Mouse (Mus musculus) thymus, postnatal 4 days (tissue): ENCODE measurements around the gene Cux1.

Experiments used
- DNase-seq: peaks from one replicate; pipeline ENCODE4 v3.0.0; 2021

The Cux1 gene

DNA sequence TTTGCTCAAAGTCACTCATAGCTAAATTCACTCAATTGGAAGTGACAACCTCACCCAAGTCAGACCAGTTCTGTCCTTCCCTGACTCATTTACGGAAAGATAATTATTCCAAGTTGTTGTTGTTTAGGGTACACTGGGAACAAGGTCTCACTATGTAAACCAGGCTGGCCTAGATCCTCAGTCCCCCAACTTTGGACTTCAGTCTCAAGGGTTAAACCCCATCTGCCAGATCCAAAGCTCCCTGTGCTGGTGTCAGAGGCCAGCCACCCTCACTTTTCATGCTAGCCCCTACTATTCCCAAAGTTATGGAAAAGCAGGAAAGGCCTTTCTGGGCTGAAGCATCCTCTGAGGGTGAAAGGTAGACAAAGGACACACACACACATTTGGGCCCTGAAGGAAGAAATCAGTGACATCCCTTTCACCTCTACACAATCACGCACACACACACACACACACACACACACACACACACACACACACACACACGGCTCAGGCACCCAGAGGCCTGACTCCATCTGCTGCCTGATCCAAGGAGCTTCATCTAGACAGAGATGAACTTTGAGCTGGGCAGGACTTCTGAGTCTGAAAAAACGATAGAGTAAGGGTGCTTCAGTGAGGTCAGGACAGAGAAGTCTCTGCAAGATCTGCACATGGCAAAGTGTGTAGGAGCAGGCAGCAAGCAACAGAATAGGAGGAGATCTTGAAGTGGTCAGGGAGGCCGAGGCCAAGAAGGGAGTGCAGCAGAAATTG lies 31.1 kb downstream of the Cux1 start:
- no peak for DNase-seq

DNA sequence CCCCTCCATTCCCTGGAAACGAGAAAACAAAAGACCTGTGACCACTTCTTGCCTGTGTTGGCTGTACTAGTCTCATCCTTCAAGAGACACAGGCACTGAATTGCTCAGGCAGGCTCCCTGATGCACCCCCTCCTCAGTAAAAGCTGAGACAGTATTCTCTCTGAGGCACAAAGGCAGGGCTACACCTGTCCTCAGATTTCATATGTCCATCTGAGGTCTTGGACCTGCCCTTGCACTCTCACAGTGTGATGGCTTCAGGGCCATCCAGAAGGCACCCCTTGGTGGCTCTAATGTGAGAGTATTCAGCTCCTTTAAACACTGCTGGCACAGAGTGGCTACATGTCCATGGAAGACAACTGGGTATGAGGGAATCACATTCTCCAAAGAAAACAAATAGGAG lies 32.1 kb downstream of the Cux1 start:
- DNase-seq, result no peak

DNA sequence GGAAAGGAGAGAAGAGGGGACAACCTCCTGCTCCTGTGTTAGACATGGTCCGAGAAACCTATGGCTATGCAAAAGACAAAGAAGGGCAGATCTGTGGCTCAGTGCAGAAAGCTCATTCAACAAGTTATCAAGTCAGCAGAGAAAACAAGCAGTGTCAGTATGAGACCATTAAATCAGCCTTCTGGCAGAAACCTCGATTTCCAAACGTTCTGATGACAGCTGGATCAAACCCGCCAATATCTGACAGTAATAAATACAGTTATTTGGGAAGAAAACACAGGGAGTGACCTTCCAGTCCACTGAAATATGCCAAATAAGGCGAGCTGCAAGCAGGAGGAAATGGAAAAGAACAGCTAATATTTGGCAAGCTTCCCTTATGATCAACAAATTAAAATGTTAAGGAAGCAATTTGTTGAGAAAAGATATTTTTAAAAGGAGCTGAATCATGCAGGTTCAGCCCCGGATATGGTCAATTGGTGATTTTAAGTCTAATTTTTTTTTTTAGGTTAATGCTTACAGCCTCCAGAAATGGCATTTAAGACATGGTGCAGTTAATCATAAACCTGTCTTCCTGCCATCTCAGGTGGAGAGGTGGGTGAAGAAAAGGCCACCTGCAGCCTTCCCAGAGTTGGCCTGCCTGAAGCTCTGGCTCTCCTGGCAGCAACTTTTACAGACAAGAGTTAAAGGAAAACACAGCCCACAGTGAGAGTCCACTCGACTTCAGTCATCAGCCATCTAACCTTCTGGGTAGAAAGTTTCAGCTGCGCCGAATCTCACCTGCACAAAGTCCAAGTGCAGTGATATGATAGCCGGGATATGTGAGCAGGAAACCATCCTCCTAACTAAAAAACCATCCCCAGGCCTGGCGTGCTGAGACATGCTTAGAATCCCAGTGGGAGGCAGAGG lies 33.7 kb downstream of the Cux1 start:
- DNase-seq, result no peak

DNA sequence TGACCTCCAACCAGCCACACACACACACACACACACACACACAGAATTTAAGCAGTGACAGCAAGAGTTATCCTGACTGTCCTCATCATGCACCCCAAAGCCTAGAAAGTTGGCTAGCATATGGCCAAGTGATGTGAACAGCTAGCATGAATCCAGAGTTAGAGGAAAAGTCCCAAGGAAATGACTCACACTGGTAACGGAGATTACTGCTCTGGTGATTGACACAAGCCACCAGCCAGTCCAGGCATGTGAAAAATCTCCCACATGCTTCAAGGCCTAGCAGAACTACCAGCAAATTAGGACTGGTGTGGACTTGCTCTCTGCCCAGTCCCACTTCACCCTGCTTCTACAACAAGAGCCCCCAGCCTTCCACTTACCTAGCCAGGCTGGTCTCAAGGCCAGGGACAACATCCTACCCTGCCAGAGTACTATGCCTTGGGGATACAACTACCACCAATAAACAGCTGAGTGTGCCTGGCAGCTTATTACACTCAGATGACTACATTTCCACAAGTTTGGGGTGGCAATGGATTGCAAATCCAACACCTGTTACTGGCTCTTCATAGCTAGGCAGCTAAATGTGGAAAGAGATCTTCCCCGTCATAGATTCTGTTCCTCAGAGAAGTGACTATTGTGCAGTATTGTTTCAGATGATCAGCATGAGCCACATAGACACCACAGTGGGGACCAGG lies 35.5 kb downstream of the Cux1 start:
- no peak for DNase-seq

DNA sequence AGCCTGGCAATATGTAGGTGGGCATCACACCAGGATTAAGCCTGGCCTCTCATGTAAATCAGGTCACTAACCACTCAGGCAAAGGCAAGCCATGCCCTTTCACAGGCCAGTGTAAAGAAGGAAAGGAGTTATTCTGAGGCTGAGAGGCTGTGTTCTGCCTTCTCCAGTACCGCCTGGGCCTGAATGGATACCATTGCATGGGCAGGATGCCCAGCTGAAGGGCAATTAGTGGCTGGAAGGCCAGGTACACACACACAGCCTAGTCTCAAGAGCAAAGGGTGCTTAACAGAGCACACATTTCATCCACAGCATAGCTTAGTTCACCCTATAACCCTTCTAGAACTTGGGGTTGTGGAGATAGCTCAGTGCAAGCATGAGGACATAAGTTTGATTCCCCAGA lies 36.4 kb downstream of the Cux1 start:
- no peak for DNase-seq

DNA sequence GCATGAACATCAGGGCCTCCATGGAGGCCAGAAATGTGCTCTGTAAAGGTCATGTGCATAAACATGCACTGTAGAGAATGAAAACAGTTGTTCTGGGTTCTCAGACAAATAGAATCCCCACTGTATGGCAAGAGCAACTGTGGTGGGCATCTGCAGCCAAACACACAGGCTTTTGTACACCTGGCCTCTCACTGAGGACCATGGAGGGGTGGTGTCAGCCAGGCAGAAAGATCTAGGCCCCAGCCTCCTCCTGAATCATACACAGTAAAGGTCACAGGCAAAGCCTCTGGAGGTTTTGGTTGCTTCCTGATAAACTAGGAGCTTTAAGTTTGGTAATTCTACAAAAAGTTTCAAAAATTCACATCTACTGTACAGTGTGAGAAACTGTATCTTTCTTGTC lies 38.1 kb downstream of the Cux1 start:
- DNase-seq, result no peak

DNA sequence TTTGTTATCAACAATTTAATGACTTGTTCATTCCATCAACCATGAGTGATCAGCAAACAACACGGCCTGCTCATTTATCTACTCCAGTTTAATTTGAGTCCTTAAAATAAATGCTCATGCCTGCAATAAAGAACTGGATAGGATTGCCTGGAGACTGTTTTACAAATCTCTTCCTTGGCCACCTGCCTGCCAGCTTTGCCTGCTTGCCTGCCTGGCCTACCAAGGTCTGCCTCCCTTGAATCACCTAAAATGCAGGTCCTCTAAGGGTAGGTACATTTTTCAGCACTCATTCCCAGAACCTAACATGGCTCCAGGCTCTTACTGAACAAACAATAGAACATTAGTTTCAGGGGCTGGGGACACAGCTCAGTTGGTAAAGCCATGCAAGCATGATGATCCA lies 39.4 kb downstream of the Cux1 start:
- no peak for DNase-seq

DNA sequence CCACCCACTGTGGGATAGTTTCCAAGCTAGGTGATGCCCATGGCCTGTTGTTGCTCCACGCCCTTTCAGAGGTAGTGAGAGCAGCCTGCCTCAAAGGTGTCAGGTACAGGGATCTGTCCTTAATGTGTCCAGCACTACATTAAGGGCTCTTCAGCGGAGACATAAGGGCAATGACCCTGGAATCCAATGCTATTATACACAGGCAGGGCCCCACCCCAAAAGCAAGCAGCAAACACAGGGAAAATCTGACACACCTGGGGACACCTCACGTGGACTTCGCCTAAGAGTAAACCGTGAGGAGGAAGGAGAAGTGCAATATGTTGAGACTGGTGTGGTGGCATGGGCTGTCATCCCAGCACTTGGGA lies 40.8 kb downstream of the Cux1 start:
- no peak for DNase-seq

DNA sequence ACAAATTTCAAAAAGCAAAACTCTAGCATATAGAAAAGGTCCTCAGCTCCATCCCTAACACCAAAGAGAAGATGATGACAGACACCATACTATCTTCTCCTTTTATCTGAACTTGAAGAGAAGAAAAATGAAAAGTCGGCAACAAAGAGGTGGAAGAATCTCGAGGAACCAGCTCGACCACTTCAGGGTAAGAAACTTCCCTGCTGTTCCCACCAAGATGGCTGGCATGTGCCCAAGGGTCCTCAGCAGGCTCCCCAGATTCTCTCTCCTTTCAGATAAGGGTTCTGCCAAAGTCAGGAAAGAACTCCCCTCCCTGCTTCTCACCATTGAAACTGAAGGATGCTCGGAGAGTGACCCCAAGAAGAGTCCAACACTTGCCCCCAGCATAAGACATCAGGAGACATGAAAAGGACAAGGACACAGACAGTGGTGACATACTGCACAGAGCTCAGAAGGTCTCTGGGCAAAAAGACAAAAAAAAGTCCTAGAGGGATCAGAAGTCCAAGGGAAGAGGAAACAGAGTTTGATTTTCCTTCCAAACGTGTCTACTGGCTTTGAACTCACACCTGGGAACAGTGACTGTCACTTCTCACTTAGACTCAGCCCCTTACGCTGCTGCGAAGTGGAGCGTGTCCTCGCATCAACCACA lies 41.3 kb downstream of the Cux1 start:
- DNase-seq, result no peak

DNA sequence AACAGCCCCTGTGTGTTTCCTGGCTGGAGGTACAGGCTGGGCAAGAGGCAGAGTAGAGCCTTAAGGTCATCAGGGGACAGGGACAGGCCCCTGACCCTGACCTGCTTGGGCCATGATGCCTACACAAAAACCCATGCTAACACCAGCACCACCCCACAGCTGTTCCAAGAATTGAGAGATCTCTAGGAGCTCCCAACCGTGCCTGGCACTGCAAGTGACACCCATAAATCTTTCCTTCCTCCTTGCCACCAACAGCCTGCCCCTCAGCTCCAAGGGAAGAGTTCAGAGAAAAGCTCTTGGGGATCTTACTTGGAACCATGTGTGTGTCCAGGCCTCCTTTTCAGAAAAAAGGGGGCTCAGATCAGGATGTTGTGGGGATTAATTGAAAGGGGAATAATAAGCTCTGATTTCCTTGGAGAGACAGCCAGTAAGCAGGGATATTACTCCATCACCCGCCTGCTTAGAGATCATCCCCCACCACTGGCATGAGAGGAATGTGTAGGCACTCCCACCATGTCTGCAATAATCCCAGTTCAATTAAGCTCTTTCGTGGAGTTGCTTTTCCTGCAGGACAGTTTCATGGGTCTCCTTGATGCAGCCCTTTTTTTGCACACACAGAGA lies 44.3 kb downstream of the Cux1 start:
- DNase-seq, result no peak

DNA sequence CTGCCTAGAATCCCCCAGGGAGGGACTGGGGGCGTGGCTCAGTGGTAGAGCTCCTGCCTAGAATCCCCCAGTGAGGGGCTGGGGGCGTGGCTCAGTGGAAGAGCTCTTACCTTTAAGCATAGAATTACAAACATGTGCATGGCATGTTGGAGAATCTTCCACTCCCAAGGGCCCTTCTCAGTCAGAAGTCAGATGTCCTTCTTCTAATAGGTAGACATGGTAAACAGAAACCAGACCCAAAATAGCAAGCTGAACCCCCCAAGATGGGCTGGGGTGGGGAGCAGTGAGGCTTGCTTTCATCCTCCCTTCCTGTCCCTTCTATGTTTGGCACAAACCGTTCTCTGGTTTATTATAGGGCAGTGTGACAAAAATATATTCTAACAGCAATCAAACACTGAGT lies 45.6 kb downstream of the Cux1 start:
- no peak for DNase-seq

DNA sequence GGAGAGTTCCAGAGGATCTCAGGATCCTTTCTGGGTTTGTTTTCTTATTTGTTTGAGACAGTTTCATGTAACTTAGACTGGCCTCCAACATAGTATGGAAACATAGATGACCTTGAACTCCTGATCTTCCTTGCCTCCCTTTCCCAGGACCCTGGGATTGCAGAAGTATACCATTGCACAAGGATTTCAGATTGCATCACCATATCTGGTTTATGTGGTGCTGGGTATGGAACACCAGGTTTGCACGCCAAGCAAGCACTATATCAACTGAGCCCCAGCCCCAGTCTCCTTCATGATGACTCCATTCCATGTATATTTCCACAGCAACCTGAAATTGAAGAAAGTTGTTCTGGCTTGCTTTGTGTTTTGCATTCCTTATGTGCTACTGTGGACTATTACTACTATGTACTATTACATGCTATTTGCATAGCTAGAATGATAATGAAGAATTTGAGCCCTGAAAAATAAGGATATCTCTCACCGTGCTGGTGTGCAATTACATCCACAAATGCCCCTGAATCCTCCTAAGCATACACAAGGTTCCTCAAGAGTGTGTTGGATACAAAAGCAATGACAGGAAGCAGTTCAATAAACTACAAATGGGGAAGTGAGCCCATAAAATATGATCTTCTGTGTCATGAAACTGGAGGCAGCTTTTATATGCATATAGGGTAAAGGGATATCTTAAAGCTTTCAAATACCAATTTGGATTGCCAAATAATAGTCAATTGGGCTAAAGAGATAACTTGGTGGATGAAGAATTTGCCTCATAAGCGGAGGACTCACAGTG lies 48.4 kb downstream of the Cux1 start:
- no peak for DNase-seq

DNA sequence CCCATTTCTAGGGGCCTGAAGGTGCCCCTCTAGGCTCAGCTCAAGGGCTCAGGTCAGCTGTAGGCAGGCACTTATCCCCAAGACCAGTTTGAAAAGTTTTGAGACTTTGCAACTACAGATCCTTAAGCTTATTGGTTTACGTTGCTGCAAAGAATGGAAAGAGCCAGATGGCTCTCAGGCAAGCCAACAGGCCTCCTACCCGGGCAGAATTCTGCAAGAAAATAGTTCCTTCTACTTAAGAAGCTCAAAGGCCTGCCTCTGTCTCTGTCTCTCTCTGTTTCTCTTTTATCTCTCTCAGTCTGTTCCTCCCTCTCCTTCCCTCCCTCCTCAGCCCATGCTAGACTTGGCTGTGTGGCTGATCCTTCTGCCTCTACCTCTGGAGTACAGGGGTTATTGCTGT lies 49.8 kb downstream of the Cux1 start:
- DNase-seq, result no peak

DNA sequence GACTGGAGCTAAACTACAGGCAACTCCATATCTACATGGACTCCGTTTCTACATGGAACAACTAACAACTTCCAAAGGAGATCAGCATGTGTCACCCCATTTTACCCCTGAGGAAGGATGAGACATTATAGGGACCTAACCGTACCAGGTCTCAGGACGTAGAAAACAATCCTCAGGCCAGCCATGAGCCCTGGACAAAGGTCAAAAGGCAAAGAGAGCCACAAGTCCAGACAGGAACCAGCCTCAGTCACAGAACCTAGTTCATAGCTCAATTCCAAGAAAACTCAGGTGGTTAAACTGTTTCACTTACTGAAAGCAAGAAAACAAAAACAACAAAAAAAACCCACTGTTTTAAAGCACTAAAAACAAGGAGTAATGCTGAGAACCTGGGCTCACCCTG lies 50.7 kb downstream of the Cux1 start:
- no peak for DNase-seq

DNA sequence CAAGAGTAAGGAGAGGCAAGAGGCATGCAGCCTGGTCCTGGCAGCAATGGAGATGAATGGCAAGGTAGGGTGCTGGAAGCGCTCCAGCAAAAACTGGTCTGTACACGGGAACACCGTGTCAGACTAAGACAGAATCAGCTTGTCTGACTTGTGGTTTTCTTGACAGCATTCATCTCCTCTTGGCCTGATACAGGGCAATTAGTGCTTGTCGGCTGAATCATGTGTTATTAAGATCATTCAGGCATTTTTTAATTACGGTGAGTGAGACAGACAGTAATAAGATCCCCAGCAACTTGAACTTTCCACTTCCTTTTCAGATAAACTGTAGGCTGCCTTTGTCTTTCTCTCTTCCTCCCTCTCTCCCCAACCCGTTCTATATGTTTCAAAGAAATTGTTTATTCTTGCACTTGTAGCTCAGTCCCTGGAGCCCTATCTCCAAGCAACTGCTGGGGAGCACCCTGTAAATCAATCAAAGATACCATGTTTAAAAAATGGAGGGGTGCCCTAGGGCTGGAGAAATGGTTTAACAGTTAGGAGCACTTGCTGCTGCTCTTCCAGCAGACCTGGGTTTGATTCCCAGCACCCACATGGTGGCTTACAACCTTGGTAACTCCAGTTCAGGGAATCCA lies 53.1 kb downstream of the Cux1 start:
- DNase-seq, result no peak

DNA sequence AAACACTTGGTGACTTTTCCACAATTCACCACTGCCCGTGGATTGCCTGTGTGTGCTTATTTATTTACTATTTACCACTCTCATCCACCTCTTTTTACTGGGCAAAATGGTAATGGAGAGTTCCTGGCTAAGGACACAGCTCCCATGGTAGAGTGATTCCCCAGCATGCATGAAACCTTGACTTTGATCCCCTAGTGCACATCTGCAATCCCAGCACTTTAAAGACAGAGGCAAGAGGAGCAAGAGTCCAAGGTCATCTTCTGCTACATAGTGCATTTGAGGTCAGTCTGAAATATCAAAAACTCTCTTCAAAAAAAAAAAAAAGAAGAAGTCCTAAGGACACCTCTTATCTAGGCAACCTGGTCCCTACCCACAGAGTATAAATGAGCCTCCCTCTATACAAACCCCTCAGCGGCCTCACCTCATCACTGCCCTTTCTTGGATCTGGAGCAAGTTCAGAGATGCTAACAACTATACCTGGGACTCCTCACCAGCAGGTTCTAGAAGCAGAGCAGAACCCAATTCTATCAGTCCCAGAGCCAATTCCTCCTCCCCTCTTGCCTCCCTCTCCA lies 55.1 kb downstream of the Cux1 start:
- DNase-seq, result no peak

DNA sequence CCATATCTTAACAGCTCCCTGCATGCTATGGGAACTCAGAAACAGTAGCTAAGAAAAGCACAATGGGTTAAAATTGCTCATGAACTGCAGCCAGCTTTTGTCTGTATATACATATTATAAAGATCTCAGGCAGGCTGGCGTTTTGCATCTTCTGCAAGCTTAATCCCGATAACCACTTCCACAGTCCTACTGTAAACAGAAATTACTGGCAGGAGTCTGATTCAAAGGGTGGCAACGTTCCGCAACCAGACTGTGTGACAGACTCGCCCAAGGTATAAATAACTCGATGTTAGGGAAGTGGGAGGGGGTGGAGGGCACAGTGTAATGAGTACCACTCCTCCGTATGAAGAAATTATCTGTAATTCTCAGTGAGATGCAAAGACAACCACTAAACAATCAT lies 55.9 kb downstream of the Cux1 start:
- DNase-seq, result no peak

DNA sequence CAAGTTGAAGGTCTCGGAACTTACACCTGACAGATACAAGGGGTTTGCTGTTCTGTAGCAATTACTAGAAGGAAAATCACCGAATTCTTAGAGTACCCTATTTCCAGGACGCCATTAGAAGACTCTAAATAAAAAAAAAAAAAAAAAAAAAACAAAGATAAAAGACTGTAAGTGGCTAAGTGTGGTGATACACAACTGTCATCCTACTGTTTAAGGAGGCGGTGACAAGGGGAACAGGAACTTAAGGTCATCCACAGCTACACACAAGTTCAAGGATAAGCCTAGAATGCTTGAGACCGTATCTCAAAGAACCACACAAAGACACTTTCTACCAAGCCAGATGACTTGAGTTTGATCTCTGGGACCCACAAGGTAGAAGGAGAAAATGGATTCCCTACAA lies 56.7 kb downstream of the Cux1 start:
- DNase-seq, result no peak

DNA sequence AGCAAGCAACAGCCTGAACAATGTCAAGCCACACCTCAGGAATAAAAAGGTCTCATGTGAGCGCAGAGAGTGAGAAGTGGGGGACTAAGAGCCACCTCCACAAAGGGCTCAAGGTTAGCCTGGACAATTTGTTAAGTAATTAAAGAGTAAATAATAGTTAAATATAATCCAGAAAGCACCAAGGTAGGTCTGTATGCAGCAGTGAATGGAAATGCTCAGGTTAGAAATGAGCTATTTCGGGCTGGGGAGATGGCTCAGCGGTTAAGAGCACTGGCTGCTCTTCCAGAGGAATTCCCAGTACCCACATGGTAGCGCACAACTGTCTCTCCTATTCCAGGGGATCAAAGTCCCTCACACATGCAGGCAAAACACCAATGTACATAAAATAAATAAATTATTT lies 59.7 kb downstream of the Cux1 start:
- no peak for DNase-seq

DNA sequence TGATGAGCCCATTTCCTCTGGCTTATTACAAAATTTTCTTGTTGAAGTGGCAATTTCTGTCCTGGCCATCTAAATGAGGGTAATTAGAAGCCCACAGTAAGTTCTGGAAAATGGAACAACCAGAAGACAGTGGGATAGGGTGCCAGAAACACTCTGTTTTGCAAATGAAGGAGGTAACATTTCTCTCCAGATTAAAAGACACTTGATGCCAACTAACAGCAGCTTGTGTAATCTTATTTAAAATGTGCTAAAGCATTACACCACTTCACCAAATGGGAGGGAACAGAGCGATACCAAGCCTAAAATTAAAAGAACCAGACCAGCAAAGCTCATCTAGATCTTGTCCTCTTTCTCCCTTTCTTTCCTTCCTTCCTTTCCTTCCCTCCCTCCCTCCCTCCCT lies 61.0 kb downstream of the Cux1 start:
- DNase-seq, result no peak

DNA sequence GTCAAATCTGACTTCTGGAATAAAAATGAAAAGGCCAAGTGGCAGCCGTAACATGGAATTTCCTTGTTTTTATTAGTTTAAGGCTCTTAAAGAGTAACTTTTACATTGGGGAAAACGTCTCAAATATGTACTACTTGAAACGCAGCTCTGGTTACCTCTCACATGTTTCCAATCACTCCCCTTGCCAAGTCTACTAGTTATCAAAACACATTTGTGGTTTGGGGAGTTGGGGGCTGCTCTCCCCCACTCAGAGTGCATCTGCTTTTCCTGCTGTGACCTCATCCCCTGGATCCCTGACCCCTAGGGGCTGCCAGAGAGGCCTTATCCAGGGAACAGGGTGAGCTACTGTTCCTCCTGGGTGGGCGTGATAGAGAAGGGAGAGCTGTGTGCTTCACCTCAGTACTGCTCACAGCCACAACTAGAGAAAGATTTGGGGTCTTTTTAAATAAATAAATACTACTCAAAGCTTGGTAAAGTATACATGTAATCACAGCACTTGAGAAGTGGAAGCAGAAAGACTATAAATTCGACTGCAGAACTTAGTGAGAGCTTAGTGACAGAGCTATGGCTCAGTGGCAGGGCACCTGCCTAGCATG lies 64.7 kb downstream of the Cux1 start:
- DNase-seq, result no peak
